Mouse (Mus musculus) retina, postnatal 1 day (tissue): ENCODE measurements around the gene Cgnl1.

Experiments used
- DNase-seq: peaks from one replicate; pipeline ENCODE4 v3.0.0-alpha.2; 2012

The Cgnl1 gene

GRCm38 (mm10) chr9:71666432-71666831 is 105.0 kb downstream of the Cgnl1 start:
- no peak for DNase-seq

GRCm38 (mm10) chr9:71665493-71665892 is 105.9 kb downstream of the Cgnl1 start:
- DNase-seq = no peak

DNA sequence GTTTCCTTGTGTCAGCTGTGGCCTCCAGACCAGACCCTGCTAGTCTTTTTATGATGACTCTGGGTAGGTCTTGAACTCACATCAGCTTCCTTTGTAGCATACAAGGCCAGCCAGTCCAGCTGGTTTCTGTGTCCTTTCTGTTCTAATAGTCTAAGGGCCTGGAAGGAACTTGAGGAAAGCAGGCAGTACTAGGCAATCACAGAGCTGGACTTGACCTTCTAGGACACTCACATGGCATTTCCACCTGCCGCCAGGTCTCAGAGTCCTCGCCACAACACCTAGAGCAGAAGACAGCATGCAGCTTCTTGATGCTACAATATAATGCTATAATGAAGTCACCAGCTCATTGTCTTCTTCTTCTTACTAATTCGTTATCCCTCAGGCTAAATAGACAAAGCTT is 106.5 kb downstream of the Cgnl1 start:
- DNase-seq = no peak

GRCm38 (mm10) chr9:71663421-71664217 is 107.8 kb downstream of the Cgnl1 start:
- peak; percentile 36 for DNase-seq

- no peak for DNase-seq
These were observed 110.9 kb downstream of the Cgnl1 start for GRCm38 (mm10) chr9:71660540-71660939.

GRCm38 (mm10) chr9:71659681-71660080 is 111.7 kb downstream of the Cgnl1 start:
- DNase-seq = no peak

DNA sequence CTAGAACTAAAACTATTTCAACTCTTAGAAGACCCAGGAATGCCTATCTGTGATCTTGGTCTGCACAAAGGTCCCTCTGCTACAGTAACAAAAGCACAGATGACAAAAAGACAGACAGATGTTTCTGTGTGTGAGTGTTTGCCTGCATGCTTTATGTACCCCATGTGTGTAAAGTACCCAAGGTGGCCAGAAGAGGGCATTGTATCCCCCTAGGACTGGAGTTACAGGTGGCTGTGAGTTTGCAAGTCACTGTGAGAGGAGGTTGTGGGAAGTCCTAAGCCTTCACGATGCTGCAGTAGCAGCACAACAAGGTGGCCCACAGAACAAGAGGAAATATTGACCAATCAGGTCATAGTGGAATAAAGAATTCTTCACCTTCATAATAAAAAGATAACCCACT is 114.2 kb downstream of the Cgnl1 start:
- DNase-seq = no peak

DNA sequence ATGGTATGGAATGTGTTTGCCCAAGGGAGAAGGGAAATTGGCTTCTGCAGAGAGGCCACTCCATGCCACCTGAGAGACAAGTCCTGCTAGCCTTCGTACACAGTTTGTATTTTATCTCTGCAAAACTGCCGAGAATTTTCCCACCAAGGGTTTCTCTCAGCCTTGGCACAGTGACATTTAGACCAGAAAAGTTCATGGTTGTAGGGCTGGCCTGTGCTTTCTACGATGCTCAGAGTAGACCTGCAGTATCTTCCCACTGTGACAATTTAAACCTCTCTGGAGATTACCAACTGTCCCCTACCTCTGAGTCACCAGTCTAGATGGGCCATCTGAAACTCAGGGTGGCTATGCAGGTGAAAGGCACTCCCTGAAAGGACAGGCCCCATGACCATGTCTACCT is 116.5 kb downstream of the Cgnl1 start:
- DNase-seq = no peak

DNA sequence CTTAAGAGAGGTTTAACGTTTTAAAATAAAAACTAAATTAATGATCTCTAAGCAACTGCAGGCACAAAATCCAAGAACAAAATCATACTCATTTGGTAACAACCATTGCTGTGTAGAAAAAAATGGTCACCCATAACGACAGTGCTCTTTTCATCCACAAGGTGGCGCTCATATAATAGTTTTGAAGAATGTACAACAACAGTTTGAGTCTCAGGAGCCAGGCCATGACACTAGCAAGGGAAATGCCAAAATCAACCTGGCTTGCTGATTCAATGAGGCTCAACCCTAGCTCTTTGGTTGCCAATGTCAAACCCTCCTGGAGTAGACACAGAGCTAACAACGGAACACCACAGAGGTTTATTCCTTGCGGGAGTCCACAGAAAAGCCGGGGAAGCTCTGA is 125.3 kb downstream of the Cgnl1 start:
- peak; percentile 80 for DNase-seq

- no peak for DNase-seq
These were observed 127.8 kb downstream of the Cgnl1 start for GRCm38 (mm10) chr9:71643611-71644010.

GRCm38 (mm10) chr9:71642270-71642669 is 129.1 kb downstream of the Cgnl1 start:
- DNase-seq = no peak

- no peak for DNase-seq
These were observed 131.0 kb downstream of the Cgnl1 start for GRCm38 (mm10) chr9:71640361-71640927.

DNA sequence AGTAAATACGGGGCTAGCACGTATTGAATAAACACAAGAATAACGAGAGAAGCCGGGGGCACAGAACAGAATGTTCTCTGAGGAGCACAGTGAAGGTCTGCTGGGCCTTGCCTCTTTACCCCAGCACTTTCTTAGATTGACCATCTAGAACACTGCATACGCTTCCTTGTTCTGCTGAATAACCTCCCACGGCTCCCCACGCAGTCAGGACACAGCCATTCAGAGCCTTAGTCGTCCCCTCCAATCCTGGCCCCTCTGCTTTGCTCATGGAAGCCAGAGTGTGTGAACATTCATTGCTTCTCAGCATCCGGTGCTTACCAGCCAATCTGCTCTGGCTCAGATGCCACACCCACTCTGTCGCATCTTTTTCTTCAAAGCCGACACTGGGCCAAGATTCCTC is 133.2 kb downstream of the Cgnl1 start:
- DNase-seq = no peak

GRCm38 (mm10) chr9:71636854-71637253 is 134.5 kb downstream of the Cgnl1 start:
- DNase-seq = no peak

DNA sequence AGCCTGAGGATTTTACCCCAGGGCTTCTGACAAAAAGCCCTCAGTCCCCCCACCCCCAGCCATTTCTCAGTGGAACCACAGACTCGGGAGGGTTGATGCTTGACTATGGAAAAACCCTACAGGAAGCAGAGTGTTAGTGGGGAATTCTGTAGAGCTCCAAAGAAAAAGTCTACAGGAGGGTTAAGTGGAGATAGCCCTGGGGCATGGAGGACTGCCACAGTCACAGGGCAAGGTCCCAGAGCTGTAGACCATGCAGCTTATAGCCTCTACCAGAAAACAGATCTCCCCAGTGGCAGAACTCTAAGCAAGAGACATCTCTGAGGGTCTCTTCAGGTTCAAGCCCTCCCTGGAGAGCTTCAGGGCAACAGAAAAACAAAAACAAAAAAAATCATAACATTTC is 135.8 kb downstream of the Cgnl1 start:
- no peak for DNase-seq

- no peak for DNase-seq
These were observed 136.5 kb downstream of the Cgnl1 start for GRCm38 (mm10) chr9:71634916-71635315.

GRCm38 (mm10) chr9:71628921-71629320 is 142.5 kb downstream of the Cgnl1 start:
- peak; percentile 53 for DNase-seq

- DNase-seq = no peak
These were observed 143.1 kb downstream of the Cgnl1 start for GRCm38 (mm10) chr9:71628286-71628685.

DNA sequence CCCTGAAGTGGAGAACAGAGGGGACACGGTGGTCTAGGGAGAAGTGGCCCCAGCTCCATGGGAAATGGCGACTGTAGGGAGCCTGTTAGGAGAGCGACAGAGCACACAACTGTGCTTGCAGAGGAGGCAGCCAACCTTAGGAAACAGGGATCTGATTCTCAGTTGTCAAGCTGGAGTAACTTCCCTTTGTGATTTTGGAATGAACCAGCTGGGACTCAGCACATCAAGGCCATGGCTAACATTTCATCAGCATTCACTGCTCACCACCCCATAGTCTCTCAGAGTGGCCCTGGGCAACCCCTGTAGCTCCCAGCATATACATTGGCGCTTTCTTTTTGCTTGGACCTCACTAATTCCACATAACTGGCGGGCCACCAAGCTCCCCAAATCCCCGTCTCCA is 145.4 kb downstream of the Cgnl1 start:
- DNase-seq = no peak

GRCm38 (mm10) chr9:71624793-71625495 is 146.5 kb downstream of the Cgnl1 start:
- peak; percentile 61 for DNase-seq

DNA sequence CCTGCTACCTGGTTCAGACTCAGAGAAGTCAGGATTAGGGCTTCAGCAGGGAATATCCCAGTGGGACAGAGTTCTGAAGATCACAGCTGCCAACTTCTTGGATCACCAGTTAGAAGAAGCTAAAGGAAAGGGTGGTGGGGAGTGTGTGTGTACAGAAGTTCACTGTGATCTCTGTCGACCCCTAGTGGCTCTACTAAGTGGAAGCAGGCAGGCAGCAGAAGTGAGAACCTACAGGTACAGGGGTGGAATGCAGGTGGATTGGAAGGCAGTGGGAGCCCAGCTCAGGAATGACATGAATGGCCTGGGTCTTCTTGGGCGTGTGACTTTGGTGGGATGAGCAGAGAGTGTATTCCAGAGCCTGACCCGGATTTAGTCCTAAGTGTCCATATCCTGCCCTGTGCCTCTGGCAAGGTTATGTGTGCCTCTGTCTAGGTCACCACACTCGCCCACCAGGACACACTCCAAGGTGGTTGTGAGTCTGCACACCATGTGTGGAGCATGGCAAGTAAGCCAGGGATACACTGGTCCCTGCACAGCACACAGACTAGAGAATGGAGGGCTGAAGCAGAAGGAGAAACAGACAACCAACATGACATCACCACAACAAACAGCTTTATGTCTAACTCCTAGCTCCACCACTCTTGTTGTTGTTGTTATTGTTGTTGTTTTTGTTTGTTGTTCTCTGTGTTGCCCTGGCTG is 147.4 kb downstream of the Cgnl1 start:
- DNase-seq = peak; percentile 69

DNA sequence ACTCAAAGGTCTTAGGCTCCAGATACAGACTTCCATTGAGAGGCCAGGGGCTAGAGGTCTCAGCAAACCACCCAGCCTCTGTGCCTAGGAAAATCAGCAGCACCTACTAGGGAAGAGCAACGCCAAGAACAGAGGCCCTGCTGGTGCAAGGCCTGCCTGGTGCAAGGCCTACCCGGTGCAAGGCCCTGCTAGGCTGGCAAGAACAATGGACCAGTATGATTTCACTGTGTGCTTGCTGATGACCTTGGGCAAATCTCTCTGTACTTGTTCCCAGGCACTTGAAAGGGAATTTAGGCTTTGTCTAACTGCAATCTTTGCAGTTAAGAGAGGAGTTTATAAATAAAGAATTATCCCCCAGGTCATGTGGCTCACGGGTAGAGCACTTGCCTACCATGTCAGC is 148.8 kb downstream of the Cgnl1 start:
- no peak for DNase-seq

DNA sequence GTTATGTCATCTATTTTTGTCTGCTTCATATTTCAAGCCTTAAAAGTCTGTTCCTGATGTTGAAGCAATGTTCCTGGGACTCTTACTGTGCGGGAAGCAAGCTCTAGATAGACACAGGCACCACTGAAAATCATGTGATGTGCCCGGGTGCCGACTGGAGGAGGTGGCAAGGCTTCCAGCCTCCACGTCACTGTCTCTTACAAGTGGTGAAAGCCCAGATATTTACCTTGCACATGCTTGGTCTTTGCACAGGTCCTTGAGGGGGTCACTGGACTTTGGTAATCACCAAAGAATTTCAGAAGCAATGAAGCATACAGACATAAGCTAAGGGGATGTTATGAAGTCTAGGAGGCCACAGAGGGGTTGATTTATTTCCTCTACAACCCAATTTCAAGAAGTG is 149.4 kb downstream of the Cgnl1 start:
- DNase-seq = no peak
